Mouse (Mus musculus) c-Kit-positive CD71-positive TER-119-negative erythroid progenitor cells, embryonic 14.5 days (primary cell): Measurements from ENCODE around the gene Gsk3b.
"Not testable (repeated sequence)": the region's sequence is repeated elsewhere in the genome, so short reads cannot be mapped to it uniquely, and the experiment has no call there.

Source experiments
- DNase-seq: peaks from one replicate; pipeline ENCODE4 v3.0.0-alpha.2; 2013; ENCODE audit warnings: low read depth

Gsk3b gene

DNA sequence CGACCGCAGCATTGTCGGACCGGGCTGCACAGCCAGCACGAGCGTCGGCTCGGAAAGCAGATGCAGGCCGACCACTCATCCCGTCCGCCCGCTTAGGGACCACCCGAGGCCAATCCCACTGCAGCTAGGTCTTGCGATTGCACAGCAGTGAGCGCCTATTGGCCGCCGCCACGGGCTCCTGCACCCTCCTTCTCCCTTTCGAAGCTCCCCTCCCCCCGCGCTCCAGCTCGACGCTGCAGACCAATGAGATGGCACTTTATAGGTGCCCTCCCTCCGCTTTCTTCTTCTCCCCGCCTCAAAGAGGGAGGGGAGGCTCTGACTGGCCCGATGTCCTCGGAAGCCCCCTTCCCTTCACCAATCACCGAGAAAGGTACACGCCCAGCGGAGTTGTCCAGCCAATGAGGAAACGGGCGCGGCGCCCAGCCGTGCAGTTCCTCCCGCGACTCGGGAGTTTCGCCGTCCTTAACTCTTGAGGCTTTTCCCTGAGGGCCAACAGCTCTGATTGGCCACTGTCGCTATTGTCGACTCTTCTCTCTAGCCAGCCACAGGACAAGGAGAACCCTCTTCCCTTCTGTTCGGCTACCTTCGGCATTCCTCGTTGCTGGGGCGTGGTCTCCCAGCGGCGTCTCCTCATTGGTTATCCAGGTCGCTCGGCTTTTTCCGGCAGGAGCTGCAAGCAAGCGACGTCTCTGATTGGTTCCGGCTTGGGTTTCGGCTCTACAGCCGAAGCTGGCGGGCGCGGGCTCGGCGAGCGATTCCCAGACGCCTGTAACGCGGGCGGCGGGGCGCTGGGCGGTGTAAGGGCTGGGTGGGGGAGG, at the start of gene Gsk3b:
Gene Gsk3b, plus strand, starts transcription at position 373 of the 818 bp plus-strand sequence.
- DNase-seq: peak; percentile 98

- DNase-seq: no peak
Measured at GRCm38 (mm10) chr16:38042160-38042559, 46.6 kb upstream of the Gsk3b start.

- no peak for DNase-seq
Measured at GRCm38 (mm10) chr16:38044551-38044950, 44.2 kb upstream of the Gsk3b start.

GRCm38 (mm10) chr16:38047781-38048558, 40.8 kb upstream of the Gsk3b start:
- DNase-seq: no peak

- DNase-seq: no peak
Measured at GRCm38 (mm10) chr16:38057898-38058297, 30.9 kb upstream of the Gsk3b start.

DNA sequence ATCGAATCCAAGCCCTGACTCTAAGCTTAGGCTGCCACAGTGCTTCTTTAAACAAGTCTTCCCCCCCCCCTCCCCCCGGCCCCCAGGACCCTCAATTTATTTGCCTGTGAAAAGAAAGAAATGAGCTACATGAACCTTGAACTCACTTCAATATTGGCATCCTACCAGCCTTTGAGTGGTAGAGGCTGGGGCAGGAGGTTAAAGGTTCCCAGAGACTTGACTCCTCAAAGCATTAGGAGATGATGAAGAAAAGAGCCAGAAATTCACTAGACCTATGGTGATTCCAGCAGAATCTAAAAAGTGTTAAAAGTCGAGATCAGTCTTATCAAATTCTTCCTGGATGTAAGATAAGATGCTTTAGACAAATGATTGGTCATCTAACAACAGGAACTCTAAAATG, 30.0 kb upstream of the Gsk3b start:
- no peak for DNase-seq

DNA sequence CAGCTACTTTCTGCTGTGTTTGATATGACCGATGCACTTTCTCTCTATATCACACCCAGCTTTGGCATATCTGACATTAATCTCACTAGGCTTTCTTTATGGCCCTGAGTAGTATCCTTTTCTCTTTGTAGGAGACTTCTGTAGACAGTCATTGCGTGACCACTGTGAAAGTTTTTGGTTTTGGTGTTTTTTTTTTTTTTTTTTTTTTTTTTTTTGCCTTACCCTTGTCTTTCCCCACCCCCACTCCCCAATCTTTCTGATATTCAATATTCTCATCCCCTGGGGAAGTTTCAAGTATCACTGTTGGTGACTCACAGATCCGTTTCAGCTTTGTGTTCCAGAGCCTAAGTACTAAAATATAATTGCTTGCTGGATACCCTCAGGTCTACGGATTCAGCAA, 29.2 kb upstream of the Gsk3b start:
- no peak for DNase-seq

GRCm38 (mm10) chr16:38073859-38074631, 14.8 kb upstream of the Gsk3b start:
- DNase-seq: not testable (repeated sequence)

- DNase-seq: no peak
Measured at GRCm38 (mm10) chr16:38080201-38080600, 8.6 kb upstream of the Gsk3b start.

DNA sequence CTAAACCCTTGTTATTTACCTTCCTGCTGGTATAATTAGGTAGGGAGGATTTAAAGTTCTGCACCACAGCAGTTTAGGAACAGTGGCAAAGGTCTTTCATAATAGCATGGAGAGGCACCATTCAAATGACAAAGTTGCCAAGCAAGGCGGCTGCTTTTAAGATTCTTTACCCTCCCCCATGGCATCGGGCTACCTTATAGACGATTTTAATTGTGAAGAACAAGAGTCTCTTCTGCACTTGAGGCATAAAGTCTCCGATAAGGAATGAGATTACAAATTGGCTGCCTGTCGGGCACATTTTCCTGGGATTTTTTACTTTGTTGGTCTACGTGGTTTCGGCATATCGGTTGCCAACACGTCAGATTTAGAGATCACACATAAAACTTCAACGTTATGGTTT, 1.6 kb upstream of the Gsk3b start:
- no peak for DNase-seq

DNA sequence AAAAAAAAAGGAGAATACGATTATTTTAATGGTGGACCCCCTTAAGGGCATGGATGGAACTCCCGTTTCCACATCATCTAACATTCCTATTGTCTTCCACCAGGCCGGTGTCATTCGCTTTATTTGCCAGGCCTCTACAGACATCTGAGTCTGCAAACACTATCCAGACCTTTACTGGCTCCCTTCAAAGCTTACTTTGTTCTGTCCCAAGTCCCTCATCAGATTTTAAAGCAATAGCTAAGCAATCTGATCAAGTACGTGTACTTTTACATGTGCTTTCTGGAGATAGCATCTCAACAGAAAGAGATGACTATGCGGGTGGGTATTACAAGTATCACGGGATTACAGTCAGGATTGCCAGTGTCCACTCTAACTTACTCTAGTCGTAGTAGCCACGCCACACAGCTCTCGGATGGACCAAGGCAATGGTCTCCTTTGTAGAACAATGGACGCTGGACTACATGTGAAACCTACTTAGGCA, 1.1 kb upstream of the Gsk3b start:
- peak; percentile 20 for DNase-seq

GRCm38 (mm10) chr16:38088126-38088628, 624 bp upstream of the Gsk3b start:
- peak; percentile 57 for DNase-seq

- peak; percentile 33 for DNase-seq
Measured at GRCm38 (mm10) chr16:38089447-38090170, 808 bp downstream of the Gsk3b start.

GRCm38 (mm10) chr16:38090341-38091005, 1.7 kb downstream of the Gsk3b start:
- DNase-seq: no peak

DNA sequence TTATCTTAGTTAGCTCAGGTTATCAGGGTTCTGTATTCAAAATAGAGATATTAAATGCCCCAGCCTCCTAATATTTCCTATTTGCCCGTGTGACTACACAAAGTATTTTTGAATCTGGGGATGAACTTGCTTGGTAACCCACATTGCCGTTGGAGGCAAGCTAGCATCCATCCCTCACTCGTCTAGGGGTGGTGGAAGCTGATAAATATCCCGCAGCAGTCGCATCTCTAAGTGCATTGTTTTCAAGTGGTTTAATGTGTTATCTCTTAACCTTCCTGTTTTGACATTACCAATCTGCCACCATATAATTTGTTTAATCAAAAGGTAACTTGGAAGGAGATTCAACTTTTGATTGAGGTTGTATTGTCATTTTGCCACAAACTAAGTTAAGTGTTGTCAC, 2.2 kb downstream of the Gsk3b start:
- peak; percentile 34 for DNase-seq

DNA sequence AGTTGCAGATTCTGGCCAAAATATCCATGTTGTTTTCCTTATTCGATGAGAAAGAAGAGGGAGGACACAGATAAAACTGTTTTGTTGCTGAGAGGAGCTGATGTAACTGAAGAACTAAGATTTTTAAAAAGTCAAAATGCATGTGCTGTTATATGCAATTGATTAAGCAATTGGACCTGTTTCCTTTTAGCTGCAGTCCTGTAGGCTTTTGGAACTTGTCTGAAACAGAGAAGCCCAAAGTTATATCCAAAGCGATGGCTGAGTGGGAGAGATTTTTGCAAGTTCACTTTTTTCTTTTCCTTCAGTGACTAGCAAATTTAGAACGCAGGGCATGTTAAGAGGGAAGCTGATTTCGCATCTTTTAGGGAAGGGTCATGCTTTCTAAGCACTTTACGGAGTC, 2.9 kb downstream of the Gsk3b start:
- no peak for DNase-seq

DNA sequence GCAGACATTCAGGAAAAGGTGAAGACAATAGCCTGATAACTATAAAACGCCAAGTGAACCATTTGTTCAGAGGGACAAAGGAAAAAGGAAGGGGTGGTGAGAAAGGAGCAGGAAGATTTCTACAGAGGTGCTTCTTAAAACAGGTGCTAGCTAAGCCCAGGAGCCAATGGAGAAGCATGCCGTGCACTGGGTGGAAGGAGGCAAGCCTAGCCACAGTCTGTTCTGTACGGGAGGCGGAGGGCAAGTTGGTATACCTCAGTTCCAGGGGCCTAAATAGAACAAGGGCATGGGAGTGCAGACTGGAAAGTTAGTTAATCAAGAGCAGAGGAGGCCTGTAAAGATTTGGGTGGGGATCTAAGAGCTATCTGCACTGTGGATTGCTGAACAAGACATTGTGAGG, 3.8 kb downstream of the Gsk3b start:
- DNase-seq: no peak

DNA sequence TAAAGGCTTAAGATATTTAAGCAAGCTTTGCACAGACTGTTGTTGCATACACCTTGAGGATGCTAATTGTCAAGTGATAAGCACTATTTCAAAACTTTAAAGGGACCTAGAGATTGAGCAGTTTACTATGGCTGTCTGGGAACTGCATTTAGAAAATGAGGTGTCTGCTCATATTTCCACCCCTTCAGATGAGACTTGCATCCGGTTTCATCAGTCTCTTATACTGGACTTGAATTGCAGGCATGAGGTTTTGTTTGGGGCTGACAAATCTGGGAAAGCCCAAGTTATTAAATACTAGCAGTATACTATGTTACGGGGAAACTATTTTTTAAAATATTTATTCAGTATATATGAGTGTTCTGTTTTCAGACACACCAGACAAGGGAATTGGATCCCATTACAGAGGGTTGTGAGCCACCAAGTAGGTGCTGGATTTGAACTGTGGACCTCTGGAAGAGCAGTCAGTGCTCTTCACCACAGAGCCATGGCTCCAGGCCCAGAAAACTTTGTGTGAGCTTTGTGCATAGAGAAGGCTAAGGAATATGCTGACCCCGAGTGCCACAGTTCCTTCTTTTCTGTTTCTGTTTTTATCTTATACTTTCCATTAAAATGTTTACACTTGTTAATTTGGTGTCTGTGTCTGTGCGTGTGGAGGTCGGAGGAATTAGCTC, 6.5 kb downstream of the Gsk3b start:
- DNase-seq: no peak

GRCm38 (mm10) chr16:38097521-38097920, 8.7 kb downstream of the Gsk3b start:
- no peak for DNase-seq

GRCm38 (mm10) chr16:38099325-38099724, 10.5 kb downstream of the Gsk3b start:
- no peak for DNase-seq
